Mouse (Mus musculus) liver, embryonic 13.5 days (tissue): ENCODE measurements around the gene Cxcl17. TPM values are rescaled to one million over a fixed set of nuclear protein-coding genes. Genes with fewer than 3 reads are reported as not detected.
A peak's percentile ranks its signal among the peaks of the same experiment; 100 is the strongest.
"Not testable (repeated sequence)": the region's sequence is repeated elsewhere in the genome, so short reads cannot be mapped to it uniquely, and the experiment has no call there.

Source experiments
- ATAC-seq: fragments of 200-750 bp; cut with Nextera tagmentation; 2 replicates; pipeline ENCODE4 v1.8.0; 2017; ENCODE audit warnings: low read depth, mild to moderate bottlenecking, moderate number of reproducible peaks, moderate library complexity
- DNase-seq: peaks from one replicate; pipeline ENCODE4 v3.0.0; 2022
- H3K27ac ChIP-seq: fragments of 300-500 bp; sonication (generic); 2 replicates; pipeline ENCODE4 v1.5.1; 2015; ENCODE audit warnings: moderate library complexity, mild to moderate bottlenecking, inconsistent platforms
- H3K27me3 ChIP-seq: fragments of 300-500 bp; sonication (generic); 2 replicates; pipeline ENCODE4 v1.6.1; 2015; ENCODE audit warnings: mild to moderate bottlenecking, inconsistent platforms
- H3K36me3 ChIP-seq: fragments of 300-500 bp; sonication (generic); 2 replicates; pipeline ENCODE4 v1.6.1; 2015; ENCODE audit warnings: mild to moderate bottlenecking, inconsistent platforms
- H3K4me1 ChIP-seq: fragments of 300-500 bp; sonication (generic); replicated peaks from 2 replicates; pipeline ENCODE4 v1.6.1; 2015; ENCODE audit warnings: inconsistent platforms
- H3K4me2 ChIP-seq: fragments of 300-500 bp; sonication (generic); 2 replicates; pipeline ENCODE4 v1.6.1; 2015; ENCODE audit warnings: inconsistent platforms, mild to moderate bottlenecking, moderate library complexity
- H3K4me3 ChIP-seq: fragments of 300-500 bp; sonication (generic); replicated peaks from 2 replicates; pipeline ENCODE4 v1.5.1; 2015; ENCODE audit warnings: mild to moderate bottlenecking, inconsistent platforms
- H3K9ac ChIP-seq: fragments of 300-500 bp; sonication (generic); 2 replicates; pipeline ENCODE4 v1.6.1; 2015; ENCODE audit warnings: mild to moderate bottlenecking, inconsistent platforms
- H3K9me3 ChIP-seq: fragments of 300-500 bp; sonication (generic); replicated peaks from 2 replicates; pipeline ENCODE4 v1.6.1; 2016; ENCODE audit warnings: inconsistent platforms
- WGBS: fragments of 180-500 bp; shearing (Covaris S2); methylation state at CpG from one replicate; pipeline ENCODE4 v1.1.7; 2015; ENCODE audit not compliant: insufficient replicate concordance; 5-methylcytosine and 5-hydroxymethylcytosine counted together
- polyA plus RNA-seq: library from polyadenylated mRNA; unstranded; fragments of >200 nt; fragmentation: Nextera tagmentation; extraction: Ambion mirVana; gene quantifications from 2 replicates; pipeline ENCODE4 v1.2.1, GENCODE M21; 2015

Gene Cxcl17
- polyA plus RNA-seq = not detected in 2 replicates

DNA sequence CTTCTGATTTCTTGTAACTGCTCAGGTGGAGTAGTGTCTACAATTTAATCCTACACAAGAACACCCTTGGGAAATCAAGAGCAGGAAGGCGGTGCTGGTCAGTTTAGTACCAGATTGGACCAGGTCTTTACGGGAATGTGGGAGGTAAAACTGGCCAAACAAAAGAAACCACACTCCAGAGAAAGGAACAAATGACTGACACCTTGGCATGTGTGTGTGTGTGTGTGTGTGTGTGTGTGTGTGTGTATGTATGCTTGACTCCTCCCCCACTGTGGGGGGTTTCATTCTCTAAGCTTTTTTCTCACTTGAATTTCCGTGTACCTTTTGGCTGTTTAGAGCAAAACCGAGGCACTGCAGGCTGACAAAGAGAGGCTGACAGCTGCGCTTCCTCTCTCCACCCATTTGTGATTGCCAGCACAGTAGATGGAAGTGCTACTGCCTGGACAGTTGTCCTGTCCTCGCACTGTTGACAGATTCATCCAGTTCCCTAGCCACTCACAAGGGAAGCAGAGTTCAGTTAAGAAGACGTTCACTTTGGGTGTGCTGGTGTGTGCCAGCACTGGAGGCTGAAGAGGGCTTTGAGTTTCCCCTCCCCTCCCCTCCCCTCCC is at the start of gene Cxcl17:
TSS of gene Cxcl17 (minus strand) at position 54 of the 609 bp plus-strand sequence.
- DNase-seq = no peak
- Histone ChIP-seq H3K27ac (no peak within 1 kb of the TSS), H3K4me3 (no peak within 1 kb of the TSS), H3K9ac (no peak within 1 kb of the TSS), H3K27me3 (no peaks in the 10 kb centered on the region), H3K9me3 (no peaks in the 10 kb centered on the region), H3K36me3 (no peaks in the 10 kb centered on the region), H3K4me1 (0 out of 2 replicates have a peak, but pooled peaks cover 3% of the 10 kb centered on the region), H3K4me2 (no peak within 1 kb of the TSS)
- no peak for ATAC-seq
- 27% methylated on average over 7 of the region's 7 CpGs for WGBS

DNA sequence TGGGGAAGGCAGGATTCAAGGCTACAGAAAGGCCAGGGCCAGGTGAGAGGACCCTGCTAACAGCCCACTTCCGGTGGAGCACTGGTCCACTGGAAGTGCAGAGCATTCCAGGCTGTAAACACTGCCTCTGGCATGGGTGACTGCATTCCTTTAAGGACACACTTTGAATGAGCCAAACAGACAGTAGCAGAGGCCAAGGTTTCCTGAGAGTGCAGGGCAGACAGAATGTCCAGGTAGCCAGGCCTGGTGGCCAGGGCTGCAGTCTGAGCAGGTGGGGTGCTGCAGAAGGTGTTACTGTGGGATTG is 49.3 kb upstream of the Cxcl17 start:
- WGBS = no CpG with 5 or more reads among the region's 1 CpGs
- H3K27ac ChIP-seq = not testable (repeated sequence)

DNA sequence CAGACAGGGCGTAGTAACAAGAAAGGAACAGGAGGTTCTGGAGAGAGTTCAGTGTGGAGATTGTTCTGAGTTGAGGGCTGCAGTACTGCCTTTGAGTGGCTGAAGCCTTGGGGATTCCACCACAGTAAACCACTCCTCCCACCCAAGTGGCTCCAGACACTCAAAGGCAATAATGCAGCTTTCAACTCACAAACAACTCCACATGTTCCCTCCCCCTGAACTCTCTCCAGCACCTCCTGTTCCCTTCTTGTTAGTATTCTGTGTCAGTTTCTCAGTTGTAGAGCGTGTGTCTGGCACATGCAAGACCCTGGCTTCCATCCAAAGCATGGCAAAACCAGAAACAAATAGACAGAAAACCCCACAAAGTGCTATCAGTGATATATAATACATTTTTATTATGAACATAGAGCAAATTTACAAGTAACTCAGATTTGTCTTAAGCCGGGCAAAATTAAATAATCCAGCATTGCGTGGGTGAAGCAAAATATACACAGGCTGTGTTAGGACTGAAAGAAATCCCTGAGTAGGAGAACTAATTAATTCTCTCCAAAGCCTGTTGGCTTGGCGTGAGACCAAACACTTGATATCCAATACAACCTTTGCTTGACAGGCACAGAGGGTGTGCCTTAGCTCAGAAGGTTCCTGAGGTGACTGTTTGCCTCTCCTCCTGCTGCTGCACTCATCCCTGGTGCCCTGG is 48.8 kb upstream of the Cxcl17 start:
- H3K36me3 ChIP-seq, ATAC-seq, H3K27ac ChIP-seq, H3K4me2 ChIP-seq, H3K4me1 ChIP-seq, DNase-seq, H3K9me3 ChIP-seq, H3K4me3 ChIP-seq, H3K27me3 ChIP-seq, H3K9ac ChIP-seq: not testable (repeated sequence)
- 61% methylated on average over 4 of the region's 5 CpGs for WGBS

More for the DNA sequence above, 49.3 kb upstream of the Cxcl17 start:
- not testable (repeated sequence) for H3K9me3 ChIP-seq, H3K4me2 ChIP-seq, H3K4me1 ChIP-seq, H3K4me3 ChIP-seq, ATAC-seq, DNase-seq, H3K27me3 ChIP-seq, H3K36me3 ChIP-seq, H3K9ac ChIP-seq

DNA sequence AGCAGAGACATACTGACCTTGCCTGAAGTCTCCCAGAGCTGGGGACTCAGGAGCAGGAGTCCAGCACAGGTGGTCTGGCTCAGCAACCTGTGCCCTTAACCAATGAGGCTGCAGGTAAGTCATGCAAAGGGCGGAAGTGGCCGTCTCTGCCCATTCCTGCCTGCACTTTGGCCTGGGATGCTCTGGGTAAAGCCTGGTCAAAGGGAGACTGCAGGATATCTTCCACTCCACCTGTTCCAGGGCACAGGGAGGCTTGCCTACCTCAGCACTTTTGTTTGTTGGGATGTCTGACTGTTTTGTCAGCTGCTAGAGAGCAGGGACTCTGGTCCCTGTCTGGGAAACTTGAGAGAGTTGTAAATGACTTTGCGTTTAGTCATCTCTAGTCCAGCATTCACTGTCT is 39.4 kb upstream of the Cxcl17 start:
- H3K27me3 ChIP-seq = no peaks in the 10 kb centered on the region
- no peak overlapping the region for H3K4me2 ChIP-seq
- no peak for ATAC-seq
- no peak overlapping the region for H3K4me3 ChIP-seq
- no peaks in the 10 kb centered on the region for H3K9me3 ChIP-seq
- 0 out of 2 replicates have a peak, but pooled peaks cover 4% of the 10 kb centered on the region for H3K4me1 ChIP-seq
- no peak for DNase-seq
- no peak overlapping the region for H3K9ac ChIP-seq
- no peak overlapping the region for H3K27ac ChIP-seq
- no peaks in the 10 kb centered on the region for H3K36me3 ChIP-seq
- 72% methylated on average over 3 of the region's 3 CpGs for WGBS

DNA sequence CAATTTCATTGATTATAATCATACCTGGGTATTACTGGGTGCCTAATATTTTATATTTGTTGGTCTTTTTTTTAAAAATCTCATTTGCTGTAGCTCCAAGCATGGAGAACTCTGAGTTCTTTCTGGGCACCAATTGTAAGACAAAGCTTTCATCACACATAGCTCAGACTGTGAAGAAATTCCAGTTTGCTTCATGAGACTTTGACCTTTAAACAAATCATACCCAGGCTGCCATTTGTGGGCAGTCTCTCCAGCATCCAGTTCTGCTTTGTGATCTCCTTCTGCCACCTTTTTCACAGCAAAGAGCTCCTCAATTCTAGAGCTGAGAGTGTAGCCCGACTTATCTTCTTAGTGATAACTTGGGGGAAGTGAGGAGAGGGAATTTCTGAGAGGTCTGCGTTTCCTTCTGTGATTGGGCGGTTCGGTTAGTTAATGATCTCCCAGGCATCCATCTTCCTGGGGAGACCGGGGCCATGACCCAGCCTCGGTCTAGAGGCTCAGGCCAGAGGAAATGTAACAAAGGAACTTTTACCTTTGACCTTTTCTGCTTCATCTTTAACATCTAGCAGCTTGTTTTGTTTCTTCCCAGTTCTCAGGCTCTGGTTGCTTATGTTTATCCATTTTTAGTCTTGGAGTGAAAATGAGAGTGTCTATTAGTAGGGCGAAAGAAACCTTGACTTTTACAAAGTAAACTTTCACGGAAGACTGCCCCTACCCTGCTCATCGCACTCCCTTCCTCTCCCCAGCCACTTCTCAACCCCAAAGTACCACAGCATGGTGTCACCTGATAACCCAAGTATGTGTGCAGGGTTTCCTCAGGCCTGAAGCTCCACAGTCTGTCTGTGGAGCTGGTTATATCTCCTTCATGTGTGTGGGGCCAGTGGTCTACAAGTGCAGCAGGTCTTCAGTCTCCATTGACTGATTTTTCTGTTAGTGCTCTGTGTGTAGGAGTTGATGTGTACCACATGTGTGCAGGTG is 37.5 kb upstream of the Cxcl17 start:
- H3K4me3 ChIP-seq = no peak overlapping the region
- DNase-seq (no peak), ATAC-seq (peak; percentile 31; the same call in 1 of the 2 replicates)
- no peak overlapping the region for H3K4me2 ChIP-seq
- H3K9me3 ChIP-seq = no peaks in the 10 kb centered on the region
- H3K9ac ChIP-seq = no peak overlapping the region
- WGBS = 34% methylated on average over 9 of the region's 9 CpGs
- H3K27ac ChIP-seq = no peak overlapping the region
- H3K36me3 ChIP-seq = no peaks in the 10 kb centered on the region
- H3K4me1 ChIP-seq = 0 out of 2 replicates have a peak, but pooled peaks cover 4% of the 10 kb centered on the region
- no peaks in the 10 kb centered on the region for H3K27me3 ChIP-seq

DNA sequence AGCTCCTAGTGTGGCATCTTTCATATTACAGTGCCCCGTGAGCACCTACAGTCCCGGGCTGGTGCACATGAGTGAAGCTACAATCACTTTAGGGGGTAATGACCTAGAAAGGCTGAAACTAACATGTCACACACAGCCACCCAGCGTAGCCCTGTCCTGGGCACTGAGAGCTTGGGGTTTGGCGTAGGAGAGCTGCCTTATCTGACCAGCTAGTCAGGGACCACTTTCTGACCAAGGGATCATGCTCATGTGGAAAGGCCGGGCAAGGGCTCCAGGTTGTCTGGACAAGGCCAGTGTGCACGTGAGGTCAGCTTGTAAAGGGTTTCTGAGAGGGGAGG is 28.1 kb upstream of the Cxcl17 start:
- H3K4me1 ChIP-seq = no peaks in the 10 kb centered on the region; the same call in 1 of the 2 replicates
- no peak overlapping the region for H3K4me3 ChIP-seq
- no peak overlapping the region for H3K9ac ChIP-seq
- no peaks in the 10 kb centered on the region for H3K36me3 ChIP-seq
- DNase-seq (no peak), ATAC-seq (peak; percentile 48; the same call in 1 of the 2 replicates)
- H3K4me2 ChIP-seq = no peak overlapping the region
- H3K27ac ChIP-seq = peak overlapping the region; percentile 72
- H3K9me3 ChIP-seq = no peaks in the 10 kb centered on the region
- WGBS = 63% methylated on average over 6 of the region's 6 CpGs
- no peaks in the 10 kb centered on the region for H3K27me3 ChIP-seq

DNA sequence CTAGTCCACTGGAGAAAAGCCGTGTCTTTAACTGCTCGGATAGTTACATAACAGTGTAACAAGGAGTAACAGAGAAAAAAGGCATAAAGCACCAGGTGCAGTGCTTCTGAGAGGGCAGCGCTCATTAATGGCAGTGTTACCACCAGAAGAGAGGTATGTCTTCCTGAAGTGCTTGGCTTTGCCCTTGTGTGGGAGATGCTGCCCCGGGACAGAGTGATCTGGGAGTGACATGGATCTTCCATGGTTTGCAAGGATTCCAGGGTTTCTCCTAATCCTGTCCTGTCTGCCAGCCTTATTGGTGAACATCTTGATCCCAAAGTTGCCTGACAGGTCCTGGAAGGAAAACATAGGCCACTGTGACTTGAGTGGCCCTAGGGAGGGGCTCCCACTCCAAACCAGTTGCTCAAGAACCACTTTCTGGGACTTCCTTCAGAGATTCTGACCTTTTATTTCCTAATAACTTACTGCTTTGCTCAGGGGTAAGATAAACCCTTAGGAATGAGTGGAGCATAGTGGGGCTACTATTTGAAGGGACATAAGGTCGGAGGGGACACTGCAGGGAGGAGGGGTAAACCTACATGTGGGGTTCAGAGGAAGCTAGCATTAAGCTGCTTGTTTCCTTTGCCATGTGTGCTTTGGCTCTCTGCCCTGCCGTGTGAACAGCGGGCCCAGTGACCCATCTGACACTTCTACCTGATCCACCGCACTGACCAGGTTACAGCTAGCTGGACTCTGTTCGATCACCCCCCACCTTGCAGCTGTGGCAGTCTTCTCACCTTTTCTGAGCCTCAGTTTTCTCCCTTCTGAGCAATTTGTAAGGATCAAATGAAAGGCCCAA is 27.5 kb upstream of the Cxcl17 start:
- H3K4me1 ChIP-seq = no peaks in the 10 kb centered on the region; the same call in 1 of the 2 replicates
- WGBS = 68% methylated on average over 9 of the region's 9 CpGs
- H3K27me3 ChIP-seq = no peaks in the 10 kb centered on the region
- no peak overlapping the region for H3K4me2 ChIP-seq
- no peak for DNase-seq
- no peak overlapping the region for H3K4me3 ChIP-seq
- no peak overlapping the region for H3K9ac ChIP-seq
- H3K27ac ChIP-seq = peak overlapping the region; percentile 72
- peak; percentile 78 for ATAC-seq
- H3K36me3 ChIP-seq = no peaks in the 10 kb centered on the region
- H3K9me3 ChIP-seq = no peaks in the 10 kb centered on the region

DNA sequence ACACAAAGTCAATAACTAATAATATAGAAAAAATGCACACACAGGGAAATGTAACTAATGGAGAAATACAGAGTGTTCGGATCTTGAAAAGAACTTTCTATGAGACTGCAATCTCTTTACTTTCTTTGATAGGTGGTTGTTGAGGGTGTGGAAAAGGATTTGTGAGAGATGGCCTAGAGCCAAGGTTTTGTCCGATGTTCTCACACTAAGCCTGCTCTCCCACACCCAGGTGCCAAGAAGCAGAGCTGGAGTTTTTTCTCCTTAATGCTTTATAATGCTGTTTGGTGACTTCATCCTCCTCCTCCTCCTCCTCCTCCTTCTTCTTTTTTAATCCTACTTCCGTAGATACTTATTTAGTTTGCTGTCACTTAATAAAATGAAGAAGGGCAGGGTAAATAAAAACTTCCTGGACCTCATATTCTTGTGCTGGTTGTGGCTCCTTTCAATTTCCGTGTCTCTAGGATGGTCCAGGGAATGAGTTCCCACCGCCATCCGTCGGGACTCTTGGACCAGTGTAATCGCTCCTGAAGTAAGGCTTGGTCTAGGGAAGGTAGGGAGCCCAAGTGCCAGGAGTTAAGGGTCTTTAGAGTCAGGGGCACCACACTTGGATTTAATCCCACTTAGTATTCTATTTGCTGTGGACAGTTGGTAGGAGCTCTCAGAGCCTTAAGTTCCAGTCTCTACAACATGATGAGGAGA is 26.6 kb upstream of the Cxcl17 start:
- Histone ChIP-seq H3K27ac (no peak overlapping the region), H3K36me3 (no peaks in the 10 kb centered on the region), H3K4me2 (no peak overlapping the region), H3K9me3 (no peaks in the 10 kb centered on the region), H3K9ac (no peak overlapping the region), H3K27me3 (no peaks in the 10 kb centered on the region), H3K4me3 (no peak overlapping the region), H3K4me1 (no peaks in the 10 kb centered on the region; the same call in 1 of the 2 replicates)
- DNase-seq (no peak), ATAC-seq (no peak)
- 77% methylated on average over 8 of the region's 8 CpGs for WGBS

DNA sequence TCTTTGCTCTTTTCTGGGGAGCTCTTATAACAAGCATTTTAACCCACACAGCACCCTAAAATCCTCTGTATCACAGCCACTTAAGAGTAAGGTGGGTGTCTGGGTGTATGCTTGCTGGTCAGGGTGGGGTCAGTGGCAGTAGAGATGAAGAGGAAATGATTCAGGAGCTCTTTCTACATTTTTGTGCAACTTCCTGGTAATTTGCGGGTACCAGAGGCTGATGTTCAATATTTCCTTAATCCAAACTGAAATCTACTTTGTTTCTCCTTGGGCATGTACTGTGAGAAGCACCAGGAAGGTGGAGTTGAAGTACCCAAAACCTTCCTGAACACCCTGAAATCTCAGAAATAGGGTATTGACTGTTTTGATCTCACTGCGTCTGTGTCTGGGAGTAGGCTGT is 24.0 kb upstream of the Cxcl17 start:
- 63% methylated on average over 2 of the region's 2 CpGs for WGBS
- no peak for DNase-seq
- H3K4me2 ChIP-seq = no peak overlapping the region

DNA sequence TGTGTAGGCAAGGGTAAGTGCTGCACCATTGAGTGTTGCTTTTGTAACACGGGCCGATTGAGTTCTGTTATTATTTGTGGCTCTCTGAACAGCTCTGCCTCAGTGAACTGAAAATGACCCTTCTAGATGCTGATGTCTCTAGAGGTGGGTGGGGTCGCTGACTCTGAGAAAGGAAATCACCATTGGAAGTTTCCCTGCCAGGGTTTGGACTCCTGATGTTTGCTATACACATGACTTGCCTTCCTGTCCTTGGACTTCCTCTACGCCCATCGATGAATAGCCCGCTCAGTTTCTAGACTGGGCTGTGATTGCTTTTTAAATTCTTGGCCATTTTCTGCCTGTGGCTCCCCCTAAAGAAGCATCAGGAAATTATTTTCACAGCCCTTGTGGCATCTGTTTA is 23.5 kb upstream of the Cxcl17 start:
- ATAC-seq (no peak), DNase-seq (no peak)
- no peaks in the 10 kb centered on the region for H3K27me3 ChIP-seq
- no peak overlapping the region for H3K9ac ChIP-seq
- H3K4me3 ChIP-seq = no peak overlapping the region
- no peaks in the 10 kb centered on the region for H3K36me3 ChIP-seq
- H3K4me2 ChIP-seq = no peak overlapping the region
- no peak overlapping the region for H3K27ac ChIP-seq
- WGBS = 63% methylated on average over 6 of the region's 6 CpGs
- H3K9me3 ChIP-seq = no peaks in the 10 kb centered on the region
- peaks cover 4% of the 10 kb centered on the region; the same call in 1 of the 2 replicates for H3K4me1 ChIP-seq

More for the DNA sequence above, 24.0 kb upstream of the Cxcl17 start:
- no peak overlapping the region for H3K27ac ChIP-seq
- peaks cover 4% of the 10 kb centered on the region; the same call in 1 of the 2 replicates for H3K4me1 ChIP-seq
- H3K9ac ChIP-seq = no peak overlapping the region
- no peaks in the 10 kb centered on the region for H3K36me3 ChIP-seq
- H3K9me3 ChIP-seq = no peaks in the 10 kb centered on the region
- H3K27me3 ChIP-seq = no peaks in the 10 kb centered on the region
- no peak overlapping the region for H3K4me3 ChIP-seq
- ATAC-seq = no peak
